Mouse (Mus musculus) ES-Bruce4 (cell line): Measurements from ENCODE around the gene Zfp319.

ENCODE experiments used
- CTCF ChIP-seq: IDR thresholded peaks from one replicate; pipeline ENCODE4 v1.8.1; 2011; ENCODE audit warnings: low read depth, low read length
- POLR2A ChIP-seq: IDR thresholded peaks from one replicate; pipeline ENCODE4 v1.8.1; 2011; ENCODE audit warnings: low read length; ENCODE audit not compliant: insufficient read depth

- TF ChIP-seq CTCF (no peak), POLR2A (no peak)
These were observed 16.6 kb upstream of the Zfp319 start for GRCm38 (mm10) chr8:95348356-95348755.
